Mouse (Mus musculus): ENCODE measurements at regions not wholly inside any gene's neighbourhood (a gene's known extent, or its start where the extent isn't known, plus 50 kb on each side); places are given as distances from the start of the nearest gene placed in this dataset.
"Not testable (repeated sequence)": the region's sequence is repeated elsewhere in the genome, so short reads cannot be mapped to it uniquely, and the experiment has no call there.

GRCm38 (mm10) chr7:137979361-137979760 is 418.2 kb downstream of the Tcerg1l start:
- in situ Hi-C loops (cut with MboI, MseI): no loop called here

DNA sequence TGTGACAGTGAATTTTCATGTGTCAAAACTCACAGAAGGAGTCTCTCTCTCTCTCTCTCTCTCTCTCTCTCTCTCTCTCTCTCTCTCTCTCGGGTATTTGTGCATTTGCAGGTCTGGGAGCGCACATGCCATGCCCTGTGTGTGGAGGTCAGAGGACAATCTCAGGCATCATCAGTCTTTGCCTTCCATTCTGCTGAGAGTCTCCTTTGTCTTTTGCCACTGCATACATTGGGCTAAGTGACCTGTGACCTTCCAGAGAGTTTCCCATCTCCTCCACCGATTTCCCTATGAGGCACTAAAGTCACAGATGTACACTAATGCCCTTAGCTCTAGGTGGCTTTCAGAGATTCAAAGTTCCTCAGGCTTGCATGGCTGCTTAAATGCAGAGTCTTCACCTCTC is 391.7 kb downstream of the Tcerg1l start:
- in situ Hi-C loops (cut with MboI, MseI): no loop called here

- in situ Hi-C loops (cut with MboI, MseI): no loop called here
Measured at GRCm38 (mm10) chr7:138006971-138007370, 390.6 kb downstream of the Tcerg1l start.

DNA sequence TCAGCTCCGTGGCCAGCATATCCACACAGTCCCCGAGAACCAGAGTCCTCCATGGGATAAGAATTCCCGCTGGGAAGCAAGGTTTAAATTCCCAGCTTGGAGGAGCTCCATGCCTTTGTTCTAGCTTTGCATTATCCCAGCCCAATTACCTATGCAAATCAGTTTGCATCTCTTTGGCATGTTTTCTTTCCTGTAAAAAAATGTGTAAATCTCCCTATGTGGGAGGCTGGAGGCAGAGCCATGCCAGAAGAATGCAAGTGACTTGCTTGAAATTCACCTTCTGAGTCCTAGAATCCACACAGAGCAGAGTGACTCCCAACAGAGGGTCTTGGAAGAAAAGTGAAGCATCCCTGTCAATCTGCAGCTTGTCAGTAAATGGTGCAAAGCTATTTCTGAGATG is 388.9 kb downstream of the Tcerg1l start:
- in situ Hi-C loops (cut with MboI, MseI): no loop called here

DNA sequence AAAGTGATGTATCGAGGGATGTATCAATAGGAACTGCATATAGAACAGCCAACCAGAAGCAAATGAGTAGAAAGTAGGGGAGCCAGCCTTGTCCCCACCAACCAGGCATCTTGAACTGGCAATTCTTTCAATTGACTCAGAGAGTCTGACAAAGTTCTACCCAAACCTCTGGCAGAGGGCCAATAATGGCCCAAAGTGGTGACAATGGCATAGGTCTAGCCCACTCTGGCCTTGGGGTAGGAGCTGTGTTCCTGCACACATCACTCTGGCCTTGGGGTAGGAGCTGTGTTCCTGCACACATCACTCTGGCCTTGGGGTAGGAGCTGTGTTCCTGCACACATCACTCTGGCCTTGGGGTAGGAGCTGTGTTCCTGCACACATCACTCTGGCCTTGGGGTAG is 373.5 kb downstream of the Tcerg1l start:
- in situ Hi-C loops (cut with MboI, MseI): not testable (repeated sequence)

DNA sequence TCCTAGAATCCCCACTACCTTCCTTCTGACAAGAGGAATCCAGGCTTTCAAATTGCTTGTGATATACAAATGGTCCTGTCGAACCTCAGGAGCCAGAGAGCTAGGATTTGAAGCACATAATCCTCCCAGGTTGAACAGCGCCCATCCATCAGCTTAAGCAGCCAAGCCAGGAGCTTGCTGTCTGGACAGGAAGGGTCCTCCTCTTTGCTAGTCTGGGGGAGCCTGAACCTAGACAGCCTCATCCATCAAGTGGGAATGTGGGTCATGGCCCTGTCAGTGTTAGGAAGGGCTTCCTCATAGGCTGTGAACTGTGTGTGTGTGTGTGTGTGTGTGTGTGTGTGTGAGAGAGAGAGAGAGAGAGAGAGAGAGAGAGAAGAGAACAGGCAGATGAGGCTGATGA is 345.8 kb downstream of the Tcerg1l start:
- in situ Hi-C loops (cut with MboI, MseI): no loop called here

DNA sequence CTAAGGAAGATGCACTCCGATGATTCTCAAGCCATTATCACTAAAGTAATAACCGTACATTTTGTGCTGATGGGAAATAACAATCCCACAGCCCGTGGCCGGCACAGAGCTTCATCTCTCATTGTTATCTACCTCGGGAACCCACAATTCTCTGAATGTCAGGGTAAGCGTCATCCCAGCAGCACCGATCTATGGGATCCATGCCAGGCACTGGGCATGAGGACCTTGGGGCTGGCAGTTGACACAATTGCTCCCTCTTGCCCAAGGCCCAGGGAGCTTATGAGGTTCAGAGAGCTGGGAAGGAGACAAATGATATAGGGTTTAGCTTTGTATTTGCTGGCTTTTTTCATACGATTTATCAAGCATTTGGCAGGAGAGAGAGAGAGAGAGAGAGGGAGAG is 342.8 kb downstream of the Tcerg1l start:
- in situ Hi-C loops (cut with MboI, MseI): no loop called here

GRCm38 (mm10) chr7:138061116-138061515 is 336.4 kb downstream of the Tcerg1l start:
- in situ Hi-C loops (cut with MboI, MseI): no loop called here

- in situ Hi-C loops (cut with MboI, MseI): no loop called here
Measured at GRCm38 (mm10) chr7:138066921-138067320, 330.6 kb downstream of the Tcerg1l start.

- in situ Hi-C loops (cut with MboI, MseI): no loop called here
Measured at GRCm38 (mm10) chr7:138075231-138075630, 322.3 kb downstream of the Tcerg1l start.

DNA sequence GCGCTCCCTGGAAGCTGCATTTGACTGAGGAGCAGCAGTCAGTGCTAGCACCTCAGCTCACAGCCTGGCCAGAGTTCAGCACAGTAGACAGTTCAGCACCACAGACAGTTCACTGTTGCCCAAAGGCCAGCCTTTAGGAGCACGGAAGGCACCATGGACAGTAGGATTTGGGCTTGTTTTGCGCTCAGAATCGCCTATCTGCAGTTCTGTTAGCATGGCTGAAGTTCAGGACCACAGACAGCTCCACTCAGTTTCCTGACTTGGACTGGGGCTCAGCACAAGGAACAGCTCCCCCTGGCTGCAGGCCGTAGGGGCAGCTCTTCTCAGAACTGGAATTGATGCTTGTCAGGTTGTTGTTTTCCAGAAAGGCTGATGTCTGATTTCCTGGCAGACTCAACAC is 313.6 kb downstream of the Tcerg1l start:
- in situ Hi-C loops (cut with MboI, MseI): no loop called here

DNA sequence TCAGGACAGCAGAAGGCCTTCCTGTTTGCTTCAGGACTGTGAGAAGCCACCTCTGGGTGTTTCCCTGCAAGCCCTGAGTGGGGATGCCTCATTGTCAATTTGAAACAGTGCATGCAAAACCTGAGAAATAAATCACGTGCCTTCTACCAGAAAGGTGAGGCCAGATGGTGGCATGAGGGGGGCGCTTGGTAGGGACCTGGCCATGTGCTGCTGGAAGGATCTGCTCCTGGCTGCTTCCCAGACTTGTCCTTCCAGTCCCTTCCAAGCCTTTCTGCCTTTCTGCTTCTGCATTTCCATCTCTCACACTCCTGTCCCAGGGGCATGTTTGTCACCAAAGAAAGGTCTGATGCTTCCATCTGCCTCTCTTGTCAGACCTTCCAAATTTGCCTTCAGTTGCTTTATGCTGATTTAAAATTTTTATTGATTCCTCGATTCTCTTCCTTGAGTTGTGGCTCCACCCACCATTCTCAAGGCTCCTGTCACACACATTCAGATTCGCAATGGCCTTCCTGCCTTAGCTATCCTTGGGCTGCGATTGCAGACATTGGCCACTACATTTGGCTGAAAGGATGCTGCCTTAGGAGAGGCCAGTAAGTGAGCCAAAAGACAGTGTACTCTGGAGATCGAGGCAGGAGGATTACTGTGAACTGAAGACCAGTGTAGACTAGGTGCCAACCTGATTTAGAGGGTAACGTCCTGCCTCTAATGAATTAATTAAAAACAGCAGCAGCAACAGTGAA is 289.9 kb downstream of the Tcerg1l start:
- in situ Hi-C loops (cut with MboI, MseI): no loop called here

DNA sequence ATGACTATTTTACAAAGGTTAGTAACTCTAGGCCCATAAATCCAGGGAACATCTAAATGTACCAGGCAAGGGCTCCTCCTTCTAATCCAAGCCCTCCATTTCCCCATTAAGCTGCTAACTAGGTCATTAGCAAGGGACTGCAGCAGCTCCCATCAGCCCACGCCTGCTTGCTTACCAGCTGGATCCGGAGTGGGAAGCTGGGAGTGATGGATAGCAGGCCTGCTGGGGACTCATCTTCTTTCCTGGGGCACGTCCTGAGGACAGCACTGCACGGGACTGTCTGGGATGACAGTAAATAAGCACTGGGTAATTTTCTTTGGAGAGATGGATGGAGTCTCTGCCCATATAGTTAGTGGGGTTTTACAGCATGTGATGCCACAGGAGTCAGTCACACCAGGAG is 276.0 kb downstream of the Tcerg1l start:
- in situ Hi-C loops (cut with MboI, MseI): no loop called here

- in situ Hi-C loops (cut with MboI, MseI): no loop called here
Measured at GRCm38 (mm10) chr7:138129701-138130100, 267.8 kb downstream of the Tcerg1l start.

- in situ Hi-C loops (cut with MboI, MseI): no loop called here
Measured at GRCm38 (mm10) chr7:138133427-138133826, 264.1 kb downstream of the Tcerg1l start.

GRCm38 (mm10) chr7:138137934-138138333 is 259.6 kb downstream of the Tcerg1l start:
- in situ Hi-C loops (cut with MboI, MseI): no loop called here

- in situ Hi-C loops (cut with MboI, MseI): no loop called here
Measured at GRCm38 (mm10) chr7:138139766-138140165, 257.8 kb downstream of the Tcerg1l start.

- in situ Hi-C loops (cut with MboI, MseI): no loop called here
Measured at GRCm38 (mm10) chr7:138149496-138149895, 248.0 kb downstream of the Tcerg1l start.

- in situ Hi-C loops (cut with MboI, MseI): no loop called here
Measured at GRCm38 (mm10) chr7:138153455-138154167, 243.9 kb downstream of the Tcerg1l start.

All from T-helper 1 cell (primary cell).